Mouse (Mus musculus) adrenal gland, adult (tissue): ENCODE results near the gene Ppm1n.

ENCODE experiments used
- DNase-seq, 2 experiments: peaks; one replicate each; pipeline ENCODE4 v3.0.0; 2022 to 2023; ENCODE audit warnings: low spot score in 1 of 2; ENCODE audit not compliant: inconsistent age in 2 of 2

Gene Ppm1n

GRCm38 (mm10) chr7:19283406-19283804 lies 3.5 kb upstream of the Ppm1n start:
- no peak for DNase-seq

DNA sequence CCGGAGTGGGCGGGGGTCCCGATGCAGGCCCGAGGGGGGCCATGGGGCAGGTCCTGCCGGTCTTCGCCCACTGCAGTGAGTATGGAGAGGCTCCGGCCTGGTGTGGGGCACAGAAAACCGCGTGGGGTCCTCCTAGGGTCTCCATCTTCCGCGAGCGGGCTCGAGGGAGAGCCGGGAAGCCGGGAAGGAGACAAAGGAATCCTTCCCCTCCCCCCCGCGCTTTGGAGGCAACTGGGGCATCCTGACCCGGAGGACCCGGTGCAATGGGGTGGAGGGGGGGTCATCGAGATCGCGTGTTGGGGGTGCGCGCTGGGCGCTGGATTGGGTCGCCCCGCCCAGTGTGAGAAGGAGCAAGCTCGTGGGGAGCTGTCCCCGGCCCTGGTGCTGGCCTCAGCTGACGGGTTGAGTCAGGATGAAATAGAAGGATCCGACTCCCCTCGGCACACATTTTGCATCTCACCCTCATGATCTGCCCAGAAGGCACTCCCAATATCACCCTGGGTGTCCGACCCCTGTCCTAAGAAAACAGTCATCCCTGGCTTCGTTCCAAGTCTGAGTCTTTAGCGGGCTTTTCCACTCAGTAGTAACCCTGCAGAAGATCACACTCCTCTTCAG lies 3.0 kb upstream of the Ppm1n start:
- DNase-seq = peak; percentile 65 to 87

- DNase-seq = peak; percentile 78 to 89
These were observed 2.5 kb upstream of the Ppm1n start, which contains the start of gene Rtn2 for GRCm38 (mm10) chr7:19282385-19282784. Rtn2 (plus strand) TSS chr7:19282624.

DNA sequence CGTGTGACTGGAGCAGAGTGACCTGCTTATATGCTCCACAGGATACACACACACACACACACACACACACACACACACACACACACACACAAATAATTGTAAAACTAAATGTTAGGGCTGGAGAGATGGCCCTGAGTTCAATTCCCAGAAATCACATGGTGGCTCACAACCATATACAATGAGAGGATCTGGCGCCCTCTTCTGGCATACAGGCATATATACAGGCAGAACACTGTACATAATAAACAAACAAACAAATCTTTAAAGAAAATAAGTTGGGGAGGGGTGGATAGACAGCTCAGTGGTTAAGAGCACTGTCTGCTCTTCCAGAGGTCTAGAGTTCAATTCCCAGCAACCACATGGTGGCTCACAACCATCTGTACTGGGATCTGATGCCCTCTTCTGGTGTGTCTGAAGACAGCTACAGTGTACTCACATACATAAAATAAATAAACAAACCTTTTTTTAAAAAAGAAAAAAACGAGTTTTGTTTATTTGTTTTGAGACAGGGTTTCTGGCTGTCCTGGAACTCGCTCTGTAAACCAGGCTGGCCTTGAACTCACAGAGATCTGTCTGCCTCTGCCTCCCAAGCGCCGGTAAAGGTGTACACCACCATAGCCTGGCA lies 1.9 kb upstream of the Ppm1n start:
- DNase-seq = peak in 1 of 2 experiments; percentile 69

GRCm38 (mm10) chr7:19279052-19279451 lies 812 bp downstream of the Ppm1n start:
- no peak for DNase-seq

GRCm38 (mm10) chr7:19276253-19276652 lies 3.6 kb downstream of the Ppm1n start:
- no peak for DNase-seq

DNA sequence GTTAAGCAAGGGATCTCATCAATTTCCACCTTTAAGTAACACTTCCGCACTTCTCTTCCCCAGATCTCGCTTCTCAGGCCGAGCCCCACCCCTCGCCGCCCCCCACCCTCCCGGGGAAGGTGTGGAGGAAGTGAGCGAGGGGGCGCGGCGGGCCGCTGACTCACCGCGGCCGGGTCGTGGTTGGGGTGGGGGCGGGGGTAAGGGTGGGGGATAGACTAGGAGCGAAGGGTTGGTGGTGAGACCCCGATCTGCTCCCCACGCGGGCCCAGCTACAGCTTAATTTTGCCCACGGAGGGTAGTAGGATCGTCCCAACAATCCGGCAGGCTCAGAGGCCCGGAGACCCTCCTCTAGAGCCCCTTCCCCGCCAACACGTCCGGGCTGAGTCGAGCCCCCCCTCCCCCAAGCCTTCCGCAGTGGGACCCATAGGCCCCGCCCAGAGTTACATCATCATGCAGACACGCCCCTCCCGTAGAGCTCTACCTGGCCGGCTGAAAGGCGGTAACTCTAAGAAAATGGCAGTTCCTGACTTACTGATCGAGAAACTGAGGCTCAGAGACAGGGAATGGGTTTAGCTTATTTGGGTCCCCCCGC lies 7.6 kb downstream of the Ppm1n start:
- DNase-seq = peak; percentile 83 to 95

DNA sequence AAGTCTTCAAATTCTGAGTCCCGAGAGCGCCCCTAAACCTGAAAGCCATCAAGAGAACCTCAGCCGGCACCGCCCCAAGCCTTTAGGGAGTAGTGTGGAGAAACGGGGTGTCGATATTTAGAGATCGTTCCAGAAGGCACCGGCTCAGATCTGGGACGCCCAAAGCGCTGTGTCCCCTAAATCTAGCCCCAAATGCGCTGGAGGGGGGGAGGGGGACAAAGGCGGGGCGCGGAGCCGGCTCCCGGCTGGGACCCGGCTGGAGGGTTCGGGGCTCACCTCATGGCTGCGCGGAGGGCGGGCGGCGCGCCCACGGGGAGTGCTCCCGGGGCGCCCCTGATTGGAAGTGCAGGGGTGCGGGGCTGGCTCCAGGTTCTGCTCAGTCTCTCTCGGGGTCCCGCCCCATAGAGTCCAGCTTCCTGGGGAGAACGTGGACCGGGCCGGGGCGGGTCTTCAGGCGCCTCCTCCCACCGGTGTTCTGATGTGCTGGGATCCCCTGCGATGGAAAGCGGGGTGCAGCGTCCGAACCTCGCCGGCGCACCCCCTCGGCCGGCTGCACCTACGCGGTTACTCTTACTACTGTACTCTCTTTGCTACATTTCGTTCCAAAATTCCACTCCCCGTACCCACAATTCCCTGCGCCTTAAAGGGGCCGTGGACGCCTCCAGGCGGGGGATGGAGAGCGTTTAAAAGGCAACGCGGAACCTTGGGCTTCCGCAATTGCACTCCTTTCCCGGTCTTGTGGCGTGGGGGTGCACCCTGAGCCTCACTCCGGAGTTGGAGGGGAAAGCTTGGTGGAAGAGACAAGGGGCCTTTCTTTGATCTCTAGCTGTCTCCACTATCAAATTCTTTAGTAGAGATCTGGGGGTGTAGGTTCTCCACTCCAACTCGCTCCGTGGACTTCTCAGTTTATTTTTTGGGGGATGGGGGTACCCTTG lies 8.4 kb downstream of the Ppm1n start, which contains the start of gene Vasp:
Gene Vasp, minus strand, starts transcription at position 580 of the 935 bp plus-strand sequence.
- peak; percentile 89 to 97 for DNase-seq

DNA sequence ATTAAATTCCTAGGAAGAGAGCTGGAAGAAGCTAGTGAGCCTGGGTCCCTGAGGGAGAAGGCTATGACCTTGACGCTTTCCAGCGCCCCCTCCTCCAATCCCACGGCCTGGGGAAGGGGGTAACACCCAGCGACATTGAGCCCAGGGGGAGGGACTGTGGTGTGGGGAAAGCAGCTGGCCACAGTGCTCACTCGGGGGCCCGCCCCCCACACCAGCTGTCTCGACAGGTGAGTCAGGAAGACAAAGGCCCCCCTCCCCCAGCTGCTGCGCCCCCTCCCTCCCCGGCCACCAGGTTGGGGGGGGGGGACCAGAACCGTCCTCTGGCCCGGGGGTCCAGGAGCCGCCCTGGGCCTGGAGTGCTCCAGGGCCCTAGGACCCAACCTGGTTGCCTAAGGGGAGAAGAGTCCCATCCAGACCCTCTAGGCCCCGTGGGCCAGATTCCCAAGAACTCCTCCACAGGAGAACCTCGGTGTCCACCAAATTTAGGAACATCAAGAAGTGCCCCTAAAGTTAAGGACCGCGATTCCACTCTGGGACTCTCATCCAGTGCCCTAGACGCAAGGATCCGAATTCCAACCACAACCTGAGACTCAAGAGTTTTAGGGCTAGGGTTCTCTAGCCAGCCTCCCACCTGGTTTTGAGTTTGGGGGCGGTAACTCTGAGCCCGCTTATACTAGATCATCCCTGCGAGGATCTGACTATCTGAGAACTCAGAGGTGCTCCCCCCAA lies 9.2 kb downstream of the Ppm1n start:
- peak in 1 of 2 experiments; percentile 69 for DNase-seq

DNA sequence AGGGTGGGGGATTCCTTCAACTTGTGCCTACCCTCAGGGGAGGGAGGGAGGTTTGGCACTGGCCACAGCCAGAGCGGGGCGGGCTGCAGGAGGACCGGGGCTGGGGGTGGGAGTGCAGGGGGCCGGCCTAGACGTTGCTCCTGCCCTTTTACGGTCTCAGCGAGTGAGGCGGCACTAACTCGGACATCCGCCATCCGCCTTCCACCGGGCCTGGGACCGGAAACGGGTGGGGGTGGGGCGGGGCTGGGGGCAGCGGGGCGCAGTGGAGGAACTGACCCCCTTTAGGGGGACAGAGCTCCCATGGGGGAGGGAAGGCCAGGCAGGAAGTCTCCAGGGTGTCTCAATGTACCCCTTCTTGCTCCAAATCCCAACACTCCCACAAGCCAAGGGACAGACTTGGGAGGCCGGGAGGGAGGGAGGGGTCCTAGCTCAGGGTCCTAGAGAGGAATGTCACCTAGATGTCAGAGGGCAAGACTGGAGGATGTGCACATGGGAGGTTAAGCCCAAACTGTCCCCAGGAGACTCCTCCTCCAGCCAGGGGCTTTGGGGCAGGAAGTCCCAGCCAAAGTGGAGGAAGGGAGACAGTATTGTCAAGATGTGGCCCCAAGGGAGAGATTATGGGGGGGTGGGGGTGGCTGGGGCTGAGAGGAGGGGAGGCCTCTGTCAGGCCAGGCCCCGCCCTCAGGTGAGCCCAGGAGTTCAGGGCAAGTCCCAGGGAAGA lies 10.0 kb downstream of the Ppm1n start:
- peak; percentile 70 to 71 for DNase-seq

DNA sequence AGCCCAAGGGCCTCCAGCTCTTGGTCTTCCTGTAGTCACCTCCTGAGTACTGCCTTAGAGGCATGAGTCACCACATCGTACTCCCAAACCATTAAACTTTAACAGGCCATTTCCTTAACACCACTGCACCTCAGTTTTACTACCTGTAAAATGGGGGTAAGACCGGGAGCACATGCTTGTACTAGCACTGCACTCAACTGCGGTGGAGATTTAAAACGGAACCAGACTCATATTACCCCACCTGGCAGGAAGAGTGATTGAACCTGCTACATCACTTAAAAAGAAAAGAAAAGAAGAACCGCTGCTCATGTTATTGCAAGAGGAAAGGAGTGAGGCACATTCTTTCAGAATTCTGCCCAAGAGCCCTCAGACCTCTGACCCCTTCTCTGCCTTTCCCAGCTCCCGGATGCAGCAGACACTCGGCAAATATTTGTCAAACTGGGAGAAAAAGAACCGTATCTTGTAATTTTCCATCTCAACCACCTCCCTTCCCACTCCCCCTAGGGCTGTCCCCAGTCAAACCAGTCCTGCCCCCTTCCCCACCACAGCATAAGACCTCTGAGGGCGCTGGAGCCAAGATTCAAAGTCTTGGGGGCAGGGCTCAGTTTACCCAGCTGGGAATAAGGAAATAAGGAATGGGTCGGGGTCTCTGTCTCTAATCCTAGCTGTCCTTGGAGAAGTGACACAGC lies 10.7 kb downstream of the Ppm1n start:
- DNase-seq = peak; percentile 30 to 83

DNA sequence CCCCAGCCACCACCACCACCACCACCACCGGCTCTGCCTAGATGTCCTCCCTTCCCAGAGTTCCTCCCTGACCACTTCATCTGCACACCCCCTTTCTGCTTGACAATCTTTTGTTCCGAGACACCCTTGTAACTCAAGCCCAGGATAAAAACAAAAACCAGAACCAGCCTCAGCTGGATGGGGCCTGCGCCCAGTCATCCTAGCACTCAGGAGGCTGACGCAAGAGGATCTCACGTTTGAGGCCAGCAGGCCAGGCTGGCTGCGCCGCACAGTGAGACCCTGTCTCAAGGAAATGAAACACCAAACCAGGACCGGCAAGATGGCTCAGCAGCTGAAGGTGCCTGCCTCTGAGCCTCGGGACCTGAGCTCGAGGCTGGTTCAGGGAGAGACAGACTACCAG lies 12.8 kb downstream of the Ppm1n start:
- no peak for DNase-seq

GRCm38 (mm10) chr7:19265928-19266822 lies 13.7 kb downstream of the Ppm1n start:
- peak in 1 of 2 experiments; percentile 49 for DNase-seq

DNA sequence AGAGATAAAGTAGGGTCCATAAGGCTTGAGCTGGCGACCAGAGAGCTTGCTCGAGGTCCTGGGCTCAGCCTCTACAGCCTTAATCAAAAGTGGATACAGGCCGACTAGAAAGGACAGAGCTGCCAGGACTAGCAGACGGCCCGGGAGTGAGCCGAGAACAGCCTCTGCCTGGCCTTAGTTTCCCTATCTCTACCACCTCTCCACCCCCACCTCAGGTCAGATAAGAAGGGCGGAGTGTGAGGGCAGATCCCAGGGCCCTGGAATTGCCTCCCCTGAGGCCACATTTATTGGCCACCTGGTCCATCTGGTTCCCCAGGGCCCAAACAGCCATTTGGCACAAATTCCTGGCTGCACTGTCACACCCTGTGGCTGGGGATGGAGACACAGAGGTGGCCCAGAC lies 14.7 kb downstream of the Ppm1n start:
- DNase-seq = peak in 1 of 2 experiments; percentile 45

GRCm38 (mm10) chr7:19258336-19258735 lies 21.5 kb downstream of the Ppm1n start:
- DNase-seq = peak in 1 of 2 experiments; percentile 61

GRCm38 (mm10) chr7:19257390-19258022 lies 22.4 kb downstream of the Ppm1n start:
- DNase-seq = peak; percentile 62 to 87

DNA sequence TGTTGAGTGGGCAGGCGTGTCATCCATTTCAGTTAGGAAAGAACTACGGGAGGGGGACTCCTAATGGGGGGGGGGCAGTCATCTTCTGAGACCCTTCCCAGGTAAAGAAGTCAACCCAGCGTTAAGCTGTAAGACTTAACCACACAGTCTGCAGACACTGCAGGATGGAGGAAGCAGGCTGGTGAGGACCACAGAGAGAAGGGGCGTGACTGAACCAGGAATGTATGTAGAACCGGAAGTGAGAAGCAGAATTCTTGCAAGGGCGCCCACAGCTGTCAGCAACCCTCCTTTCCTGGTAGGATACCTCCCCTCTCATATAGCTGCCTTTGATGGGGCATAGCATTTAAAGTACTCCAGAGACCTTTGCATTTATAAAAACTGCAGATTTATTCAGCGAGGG lies 23.3 kb downstream of the Ppm1n start:
- DNase-seq = no peak

DNA sequence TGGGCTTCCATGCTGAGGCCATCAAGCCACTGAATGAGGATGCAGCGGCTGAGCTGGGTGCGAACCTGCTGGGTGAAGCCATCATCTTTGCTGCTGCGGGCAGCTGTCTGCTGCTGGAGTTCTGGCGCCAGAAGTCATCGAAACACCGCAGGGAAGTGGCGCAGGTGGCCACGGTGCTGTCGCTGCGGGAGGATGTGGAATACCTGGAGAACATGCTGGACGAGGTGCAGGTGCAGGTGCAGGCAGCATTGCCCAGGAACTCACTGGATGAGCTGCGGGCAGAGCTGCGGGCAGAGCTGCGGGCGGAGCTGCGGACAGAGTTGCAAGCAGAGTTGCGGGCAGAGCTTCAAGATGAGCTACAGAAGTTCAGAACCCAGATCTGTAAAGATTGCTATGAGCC lies 24.5 kb downstream of the Ppm1n start:
- DNase-seq = peak in 1 of 2 experiments; percentile 26
